Mouse (Mus musculus): ENCODE data around the gene Rerg.

Gene Rerg

DNA sequence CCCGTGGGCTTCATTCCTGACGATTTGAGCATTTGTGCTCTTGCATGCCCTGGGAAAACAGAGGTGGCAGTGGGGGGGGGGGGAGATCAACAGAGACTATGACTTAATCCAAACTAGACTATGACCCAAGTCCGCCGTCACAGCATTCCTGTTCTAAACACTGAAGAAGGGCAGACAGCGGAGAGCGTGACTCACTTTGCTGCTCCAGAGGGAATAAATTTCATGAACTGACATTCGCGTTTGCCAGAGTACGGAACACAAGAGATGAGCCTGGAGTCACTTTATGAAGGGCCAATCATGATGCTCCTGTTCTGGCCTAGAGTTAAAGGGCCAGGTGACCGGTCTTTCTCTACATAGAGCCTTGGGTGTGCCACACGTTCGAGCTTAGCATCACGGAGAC is 93.6 kb downstream of the Rerg start:
- no peak for DNase-seq (ENCODE audit: low read depth, low spot score)

GRCm38 (mm10) chr6:137076225-137076624 is 94.1 kb downstream of the Rerg start:
- no peak for DNase-seq (ENCODE audit: low read depth, low spot score)

DNA sequence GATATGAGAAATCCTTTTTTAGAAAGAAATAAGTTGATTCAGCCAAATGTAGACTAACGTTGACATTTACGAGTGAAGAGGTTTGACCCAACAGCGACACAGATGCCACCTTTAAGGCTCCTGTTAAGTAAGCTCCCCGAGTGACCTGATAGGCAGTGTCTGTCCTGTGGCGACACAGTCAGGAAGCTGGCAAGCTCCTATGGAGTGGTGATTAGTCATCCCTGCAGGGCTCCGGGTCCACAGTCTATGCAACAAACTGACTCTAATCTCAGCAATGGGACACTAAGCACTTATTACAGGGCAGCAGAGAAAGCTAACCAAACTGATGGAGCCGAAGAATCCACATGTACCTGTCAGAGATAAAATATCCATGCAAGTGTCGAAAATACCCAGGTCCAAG is 98.0 kb downstream of the Rerg start:
- DNase-seq (ENCODE audit: low read depth, low spot score) = no peak

- no peak for DNase-seq (ENCODE audit: low read depth, low spot score)
These were observed 98.8 kb downstream of the Rerg start for GRCm38 (mm10) chr6:137071466-137071865.

GRCm38 (mm10) chr6:137065506-137065905 is 104.8 kb downstream of the Rerg start:
- DNase-seq (ENCODE audit: low read depth, low spot score) = no peak

GRCm38 (mm10) chr6:137064786-137065185 is 105.5 kb downstream of the Rerg start:
- DNase-seq (ENCODE audit: low read depth, low spot score) = no peak

- no peak for DNase-seq (ENCODE audit: low read depth, low spot score)
These were observed 106.9 kb downstream of the Rerg start for GRCm38 (mm10) chr6:137063239-137063940.

DNA sequence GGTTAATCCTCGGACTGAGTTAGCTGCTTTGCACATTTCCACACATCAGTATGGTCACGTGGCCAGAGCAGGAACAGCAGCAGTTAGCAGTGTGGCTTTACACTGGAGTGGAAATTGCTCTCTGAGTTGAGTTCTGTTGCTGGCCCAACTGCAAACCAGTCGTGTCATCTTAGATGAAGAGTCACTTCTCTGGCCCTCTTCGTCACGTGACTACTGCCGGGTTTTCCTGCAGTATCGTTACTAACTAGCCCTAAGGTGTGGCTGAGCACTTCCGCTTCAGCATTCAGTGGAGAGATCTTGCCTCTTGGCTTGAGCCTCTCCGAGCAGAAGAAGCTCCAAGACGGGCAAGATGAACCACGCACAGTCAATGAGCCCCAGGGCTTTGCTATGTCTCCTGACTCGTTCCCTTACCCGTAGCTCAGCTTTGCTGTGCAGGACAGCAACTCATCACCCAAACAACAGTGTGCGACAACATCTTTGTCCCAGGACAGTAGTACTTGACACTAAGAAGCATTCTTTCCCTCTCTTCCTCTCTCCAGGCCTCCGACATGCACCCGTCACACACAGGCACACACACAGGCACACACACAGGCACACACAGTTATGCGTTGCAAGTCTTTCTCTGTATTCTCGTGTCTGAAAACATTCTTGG is 108.3 kb downstream of the Rerg start:
- DNase-seq (ENCODE audit: low read depth, low spot score) = no peak

DNA sequence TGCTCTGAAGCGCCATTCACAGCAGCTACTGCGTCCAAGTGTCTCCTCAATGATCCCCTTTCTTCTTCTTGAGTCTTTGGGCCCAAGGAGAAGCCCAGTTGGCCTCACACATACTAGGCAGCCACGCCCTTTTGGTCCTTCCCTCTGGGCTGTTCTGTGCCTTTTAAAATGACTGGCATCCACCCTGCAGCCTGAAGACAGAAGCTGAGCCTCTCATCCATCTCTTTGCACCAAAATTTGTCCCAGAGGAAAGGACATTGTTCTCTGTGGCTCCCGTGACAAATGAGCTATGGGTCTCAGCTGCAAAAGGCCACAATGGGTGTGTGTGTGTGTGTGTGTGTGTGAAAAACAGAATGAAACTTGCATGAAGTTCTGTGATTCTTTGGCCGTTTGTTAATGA is 109.7 kb downstream of the Rerg start:
- no peak for DNase-seq (ENCODE audit: low read depth, low spot score)

DNA sequence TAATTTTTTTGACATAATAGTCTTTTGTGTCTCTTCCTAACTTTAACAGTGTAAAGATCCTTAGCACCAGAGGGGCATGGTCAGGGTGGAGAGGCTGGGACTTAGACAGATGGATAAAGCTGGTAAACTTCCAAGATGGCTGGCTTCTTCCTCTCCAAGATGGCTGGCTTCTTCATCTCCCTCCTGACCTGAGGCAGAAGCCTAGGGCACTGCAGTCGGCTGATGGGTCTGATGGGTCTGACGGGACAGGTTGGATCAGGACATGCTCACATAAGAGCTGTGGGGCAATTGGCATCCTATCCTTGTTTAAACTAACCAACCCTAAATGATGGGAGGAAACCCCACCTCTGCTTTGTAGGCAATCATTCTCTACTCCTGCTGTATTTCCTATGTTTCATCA is 112.0 kb downstream of the Rerg start:
- no peak for DNase-seq (ENCODE audit: low read depth, low spot score)

- DNase-seq (ENCODE audit: low read depth, low spot score) = no peak
These were observed 116.2 kb downstream of the Rerg start for GRCm38 (mm10) chr6:137054073-137054472.

GRCm38 (mm10) chr6:137053464-137053863 is 116.8 kb downstream of the Rerg start:
- DNase-seq (ENCODE audit: low read depth, low spot score) = peak; percentile 58

DNA sequence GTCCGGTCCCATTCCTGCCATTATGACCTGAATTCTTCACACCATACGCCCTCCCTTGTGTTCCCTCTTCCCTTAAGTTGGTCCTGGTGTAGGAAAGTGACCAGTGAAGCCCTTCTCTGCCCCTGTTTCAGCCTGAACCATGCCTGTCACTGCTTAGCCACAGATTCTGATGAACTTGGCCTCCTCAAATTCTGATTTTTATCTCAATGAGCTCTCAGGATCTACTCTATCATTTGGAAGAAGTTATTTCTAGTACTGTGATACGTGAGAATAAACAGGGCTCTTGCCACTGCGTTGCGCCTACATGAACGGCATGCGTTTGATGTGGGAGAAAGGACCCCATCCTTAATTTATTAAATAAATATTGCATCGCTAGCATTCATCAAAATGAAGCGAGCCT is 117.3 kb downstream of the Rerg start:
- DNase-seq (ENCODE audit: low read depth, low spot score) = no peak

- no peak for DNase-seq (ENCODE audit: low read depth, low spot score)
These were observed 123.3 kb downstream of the Rerg start for GRCm38 (mm10) chr6:137047036-137047435.

DNA sequence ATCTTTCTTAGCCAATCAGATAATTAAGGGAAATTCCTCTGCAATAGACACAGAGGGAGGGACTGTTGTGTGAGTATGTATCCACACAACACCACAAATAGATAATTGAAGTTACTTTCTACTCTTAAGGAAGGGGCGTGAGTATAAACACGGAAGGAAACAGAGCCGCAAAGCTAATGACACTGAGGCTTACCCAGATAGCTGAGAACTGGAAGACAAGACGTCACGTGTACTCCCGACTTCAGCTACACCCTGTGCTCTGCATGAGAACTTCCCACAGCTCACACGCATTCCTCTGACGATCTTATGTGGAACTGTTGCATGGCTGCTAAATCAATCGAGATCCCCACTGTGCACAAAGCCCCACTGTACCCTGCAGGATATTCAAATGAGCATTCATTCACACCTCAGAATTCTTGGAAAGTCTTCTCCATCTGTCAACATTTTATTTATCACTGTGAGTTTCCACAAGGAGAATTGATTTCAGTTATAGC is 125.2 kb downstream of the Rerg start:
- no peak for DNase-seq (ENCODE audit: low read depth, low spot score)

GRCm38 (mm10) chr6:137035611-137036395 is 134.5 kb downstream of the Rerg start:
- DNase-seq (ENCODE audit: low read depth, low spot score) = peak; percentile 59

- no peak for DNase-seq (ENCODE audit: low read depth, low spot score)
These were observed 139.6 kb downstream of the Rerg start for GRCm38 (mm10) chr6:137030611-137031097.

- DNase-seq (ENCODE audit: low read depth, low spot score) = no peak
These were observed 140.2 kb downstream of the Rerg start for GRCm38 (mm10) chr6:137029931-137030610.

DNA sequence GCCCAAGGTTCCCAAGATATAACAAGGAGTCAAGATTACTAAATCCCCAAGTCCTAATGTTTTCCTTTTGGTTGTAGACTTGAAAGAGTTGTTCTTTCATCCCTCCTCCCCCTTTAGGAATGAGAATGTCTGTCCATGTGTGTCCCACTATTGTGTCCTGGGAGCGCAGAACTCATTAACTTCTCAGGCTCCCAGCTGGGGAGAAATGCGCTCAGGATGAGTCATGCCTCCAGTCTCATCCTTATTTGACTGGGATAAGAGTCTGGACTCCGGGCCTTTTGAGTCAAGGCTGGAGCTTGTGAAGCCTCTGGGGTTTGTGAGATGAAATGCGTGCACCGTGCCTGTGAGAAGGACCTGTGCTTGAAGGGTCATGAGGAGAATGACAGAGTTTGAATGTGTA is 144.8 kb downstream of the Rerg start:
- DNase-seq (ENCODE audit: low read depth, low spot score) = no peak

- DNase-seq (ENCODE audit: low read depth, low spot score) = no peak
These were observed 145.8 kb downstream of the Rerg start for GRCm38 (mm10) chr6:137024541-137024940.

GRCm38 (mm10) chr6:137017216-137017973 is 152.9 kb downstream of the Rerg start:
- peak; percentile 45 for DNase-seq (ENCODE audit: low read depth, low spot score)
